Mouse (Mus musculus): ENCODE results near the gene Tnpo1.
A peak's percentile ranks its signal among the peaks of the same experiment; 100 is the strongest.

Tnpo1 gene

GRCm38 (mm10) chr13:98926213-98926957, at the start of gene Tnpo1:
Tnpo1 (minus strand) TSS chr13:98926384.
- DNase-seq = peak; percentile 77 to 81

GRCm38 (mm10) chr13:98972090-98972489, 45.9 kb upstream of the Tnpo1 start:
- no peak for DNase-seq

GRCm38 (mm10) chr13:98971641-98972040, 45.5 kb upstream of the Tnpo1 start:
- DNase-seq = no peak

GRCm38 (mm10) chr13:98968517-98968916, 42.3 kb upstream of the Tnpo1 start:
- no peak for DNase-seq

GRCm38 (mm10) chr13:98967942-98968341, 41.8 kb upstream of the Tnpo1 start:
- DNase-seq = no peak

- DNase-seq = no peak
Measured at GRCm38 (mm10) chr13:98966583-98966982, 40.4 kb upstream of the Tnpo1 start.

GRCm38 (mm10) chr13:98963612-98964011, 37.4 kb upstream of the Tnpo1 start:
- DNase-seq = no peak

- DNase-seq = no peak
Measured at GRCm38 (mm10) chr13:98958177-98958576, 32.0 kb upstream of the Tnpo1 start.

- DNase-seq = no peak
Measured at GRCm38 (mm10) chr13:98956209-98956608, 30.0 kb upstream of the Tnpo1 start.

- DNase-seq = no peak
Measured at GRCm38 (mm10) chr13:98955676-98956075, 29.5 kb upstream of the Tnpo1 start.

- DNase-seq = no peak
Measured at GRCm38 (mm10) chr13:98955226-98955625, 29.0 kb upstream of the Tnpo1 start.

GRCm38 (mm10) chr13:98953830-98954229, 27.6 kb upstream of the Tnpo1 start:
- no peak for DNase-seq

- no peak for DNase-seq
Measured at GRCm38 (mm10) chr13:98951951-98952350, 25.8 kb upstream of the Tnpo1 start.

GRCm38 (mm10) chr13:98948146-98948545, 22.0 kb upstream of the Tnpo1 start:
- no peak for DNase-seq

- no peak for DNase-seq
Measured at GRCm38 (mm10) chr13:98946434-98946833, 20.2 kb upstream of the Tnpo1 start.

- no peak for DNase-seq
Measured at GRCm38 (mm10) chr13:98945908-98946307, 19.7 kb upstream of the Tnpo1 start.

- DNase-seq = no peak
Measured at GRCm38 (mm10) chr13:98945381-98945780, 19.2 kb upstream of the Tnpo1 start.

- DNase-seq = peak in 1 of 2 experiments; percentile 21
Measured at GRCm38 (mm10) chr13:98944620-98945081, 18.5 kb upstream of the Tnpo1 start.

- DNase-seq = no peak
Measured at GRCm38 (mm10) chr13:98942360-98942759, 16.2 kb upstream of the Tnpo1 start.

- DNase-seq = no peak
Measured at GRCm38 (mm10) chr13:98941829-98942343, 15.7 kb upstream of the Tnpo1 start.

GRCm38 (mm10) chr13:98937108-98937507, 10.9 kb upstream of the Tnpo1 start:
- no peak for DNase-seq

- no peak for DNase-seq
Measured at GRCm38 (mm10) chr13:98928908-98929307, 2.7 kb upstream of the Tnpo1 start.

- no peak for DNase-seq
Measured at GRCm38 (mm10) chr13:98926958-98927242, 716 bp upstream of the Tnpo1 start.

GRCm38 (mm10) chr13:98925486-98926212, 535 bp downstream of the Tnpo1 start:
- peak in 1 of 2 experiments; percentile 40 for DNase-seq
